ENCODE assay signal across 9 mouse cellular contexts in genomic region chr11:88692374-88692773, GRCm38 (mm10). TPM values are rescaled to one million over a fixed set of nuclear protein-coding genes. Genes with fewer than 3 reads are reported as not detected.
DNase-seq lines count a peak whose midpoint lies in the region; ATAC-seq and TF ChIP-seq lines count a peak whose summit lies in the region.
"Had no signal": no experiment of that assay in that cellular context is flagged by ENCODE, and none has a peak within 500 bp of the region (broad histone marks: within the 10 kb centered on the region; RNA-seq: fewer than 3 reads in every experiment).

No protein-coding gene starts in this region.

- TF ChIP-seq POLR2A in ES-Bruce4 (IDR thresholded peaks at IDR 0.05; ENCODE audit: insufficient read depth, low read length) = no peak
- TF ChIP-seq POLR2A in cerebellum, adult 2 months (IDR thresholded peaks at IDR 0.05; ENCODE audit: borderline replicate concordance, insufficient read depth, low read length) = no peak

- no peaks in the 10 kb centered on the region for H3K27me3 ChIP-seq in ES-Bruce4 (ENCODE audit: control insufficient read depth, insufficient read depth, low read length, poor library complexity, severe bottlenecking)
- H3K27me3 ChIP-seq in heart, embryonic 15.5 days = no peaks in the 10 kb centered on the region
- H3K27me3 ChIP-seq in midbrain, embryonic 13.5 days = no peaks in the 10 kb centered on the region
- H3K27me3 ChIP-seq in cerebellum, adult 2 months (ENCODE audit: control insufficient read depth, insufficient read depth, low read length) = no peaks in the 10 kb centered on the region

- intact Hi-C loops in left cerebral cortex, adult 2 months (cut with DNase I) = no loop called here

- H3K36me3 ChIP-seq in ES-Bruce4 (ENCODE audit: control insufficient read depth, insufficient read depth, low read length, poor library complexity, severe bottlenecking) = no peaks in the 10 kb centered on the region
- 0 out of 2 replicates have a peak, but pooled peaks cover 9% of the 10 kb centered on the region for H3K36me3 ChIP-seq in heart, embryonic 15.5 days
- H3K36me3 ChIP-seq in midbrain, embryonic 13.5 days = peaks cover 30% of the 10 kb centered on the region

- 20% methylated on average over 9 of the region's 10 CpGs for WGBS in heart, embryonic 15.5 days
- WGBS in midbrain, embryonic 13.5 days = 16% methylated on average over 9 of the region's 10 CpGs
- WGBS in cerebellum, adult 2 months = 57% methylated on average over 9 of the region's 10 CpGs

- H3K4me1 ChIP-seq in ES-Bruce4 (ENCODE audit: control insufficient read depth, insufficient read depth, low read length) = peaks cover 22% of the 10 kb centered on the region
- H3K4me1 ChIP-seq in heart, embryonic 15.5 days (replicated peaks) = peaks cover 80% of the 10 kb centered on the region
- peaks cover 91% of the 10 kb centered on the region for H3K4me1 ChIP-seq in midbrain, embryonic 13.5 days (replicated peaks)
- H3K4me1 ChIP-seq in cerebellum, adult 2 months (ENCODE audit: control insufficient read depth, insufficient read depth, low read length) = peaks cover 3% of the 10 kb centered on the region

- no peak for TF ChIP-seq CTCF in ES-Bruce4 (IDR thresholded peaks at IDR 0.05; ENCODE audit: low read depth, low read length)
- TF ChIP-seq CTCF in left cerebral cortex, adult 2 months (IDR thresholded peaks at IDR 0.05) = no peak
- TF ChIP-seq CTCF in cerebellum, adult 2 months (IDR thresholded peaks at IDR 0.05; ENCODE audit: borderline replicate concordance, insufficient read depth, low read depth, low read length) = no peak

- H3K27ac ChIP-seq in ES-Bruce4 (ENCODE audit: insufficient read depth, low read length) = peak overlapping the region; percentile 73
- peak overlapping the region; percentile 80 for H3K27ac ChIP-seq in heart, embryonic 15.5 days
- peak overlapping the region; percentile 44; the same call in 1 of the 2 replicates for H3K27ac ChIP-seq in midbrain, embryonic 13.5 days
- H3K27ac ChIP-seq in left cerebral cortex, adult 2 months = no peak overlapping the region
- H3K27ac ChIP-seq in cerebellum, adult 2 months (ENCODE audit: insufficient read depth, low read length) = no peak overlapping the region

- H3K9ac ChIP-seq in ES-Bruce4 (ENCODE audit: low read depth, poor library complexity, severe bottlenecking) = 0 out of 2 replicates have a peak overlapping the region, but pooled peaks have one; percentile 7
- no peak overlapping the region for H3K9ac ChIP-seq in heart, embryonic 15.5 days
- H3K9ac ChIP-seq in midbrain, embryonic 13.5 days (replicated peaks) = no peak overlapping the region
- H3K9ac ChIP-seq: liver, postnatal 0 days had no signal

- TF ChIP-seq EP300 in ES-Bruce4 (IDR thresholded peaks at IDR 0.05; ENCODE audit: insufficient read depth, low read depth, low read length) = no peak

- H3K9me3 ChIP-seq in ES-Bruce4 (replicated peaks; ENCODE audit: control insufficient read depth, insufficient read depth, low read length, poor library complexity, severe bottlenecking) = no peaks in the 10 kb centered on the region
- H3K9me3 ChIP-seq in heart, embryonic 15.5 days (replicated peaks) = no peaks in the 10 kb centered on the region
- H3K9me3 ChIP-seq in midbrain, embryonic 13.5 days = no peaks in the 10 kb centered on the region

- H3K4me3 ChIP-seq in ES-Bruce4 (ENCODE audit: low read depth, low read length) = no peak overlapping the region
- no peak overlapping the region for H3K4me3 ChIP-seq in heart, embryonic 15.5 days
- no peak overlapping the region for H3K4me3 ChIP-seq in midbrain, embryonic 13.5 days (replicated peaks)
- H3K4me3 ChIP-seq in left cerebral cortex, adult 2 months = no peak overlapping the region
- H3K4me3 ChIP-seq in cerebellum, adult 2 months (replicated peaks; ENCODE audit: insufficient read depth, low read depth, low read length) = no peak overlapping the region

- ATAC-seq in heart, embryonic 15.5 days (replicated peaks; ENCODE audit: insufficient number of reproducible peaks, insufficient read depth, low FRiP score, low read depth) = peak; percentile 72
- peak; percentile 47; the same call in 1 of the 2 replicates for ATAC-seq in midbrain, embryonic 13.5 days
- ATAC-seq: liver, postnatal 0 days had no signal

- no peak overlapping the region for H3K4me2 ChIP-seq in heart, embryonic 15.5 days
- no peak overlapping the region for H3K4me2 ChIP-seq in midbrain, embryonic 13.5 days (replicated peaks)

- peak; percentile 76 for DNase-seq in adrenal gland, postnatal 25 days
- DNase-seq in cerebellum, adult 9-11 months = no peak
- no peak for DNase-seq in gastrocnemius, adult 8-10 months (ENCODE audit: low spot score in 2 of 2)
- no peak for DNase-seq in left cerebral cortex, adult 2 months (ENCODE audit: extremely low spot score in 1 of 2, low spot score in 2 of 2)
- no peak for DNase-seq in cerebellum, adult 2 months
- DNase-seq: liver, postnatal 0 days had no signal

RNA-seq across cellular contexts. Expression of gene Msi2, which starts 25.9 kb away (rescaled TPM):
- polyA plus RNA-seq in ES-Bruce4 (2011; ENCODE audit: insufficient read depth, insufficient read length, low read depth, missing spikeins) = 110 and 111 TPM in 2 replicates
- total RNA-seq in adrenal gland, postnatal 25 days (2021) = 154 and 189 TPM in 2 replicates
- polyA plus RNA-seq in heart, embryonic 15.5 days (2015; fragmentation: Nextera tagmentation; extraction: Ambion mirVana) = 17.2 and 19.6 TPM in 2 replicates
- polyA plus RNA-seq in midbrain, embryonic 13.5 days (2015; fragmentation: Nextera tagmentation; extraction: Ambion mirVana) = 38.5 and 41.0 TPM in 2 replicates
- total RNA-seq in gastrocnemius, adult 8-10 months (2022) = 100 to 1,000 TPM; 150 to 209 (median 176) TPM
- 100 to 1,000 TPM; 126 to 140 TPM for total RNA-seq in left cerebral cortex, adult 2 months (2021)
- 87.3 and 87.5 TPM in 2 replicates for polyA plus RNA-seq in cerebellum, adult 2 months (2012; rRNA removed)

Comparison
In these comparisons a context has a peak if more than half of its experiments do, and no peak if none do; other contexts are left out.
1. H3K27ac ChIP-seq: peak in ES-Bruce4 (single experiment), heart, embryonic 15.5 days (single experiment) and midbrain, embryonic 13.5 days (single experiment); none in left cerebral cortex, adult 2 months (single experiment) and cerebellum, adult 2 months (single experiment).